Mouse (Mus musculus): ENCODE measurements around the gene Stap2. TPM values are rescaled to one million over a fixed set of nuclear protein-coding genes. Genes with fewer than 3 reads are reported as not detected.

Gene Stap2
- total RNA-seq (2023), result under 1 TPM; 0.44 to 0.50 TPM

GRCm38 (mm10) chr17:56005415-56006061 lies at the start of gene Stap2, which contains the start of gene Mpnd:
Stap2 (minus strand) TSS chr17:56005584.
Mpnd (plus strand) TSS chr17:56005711.

GRCm38 (mm10) chr17:56040030-56040856 lies 34.9 kb upstream of the Stap2 start, which contains the start of gene Chaf1a:
Chaf1a (plus strand) TSS chr17:56040439.

GRCm38 (mm10) chr17:56036176-56036900 lies 31.0 kb upstream of the Stap2 start, which contains the start of gene Sh3gl1:
Sh3gl1 (minus strand) TSS chr17:56036635.

GRCm38 (mm10) chr17:55986030-55986961 lies 19.1 kb downstream of the Stap2 start, which contains the start of gene Fsd1:
Fsd1 (plus strand) TSS chr17:55986509.

GRCm38 (mm10) chr17:55969966-55970891 lies 35.2 kb downstream of the Stap2 start, which contains the start of gene Shd:
Shd (plus strand) TSS chr17:55970467.

GRCm38 (mm10) chr17:55958918-55959728 lies 46.3 kb downstream of the Stap2 start, which contains the start of gene Yju2:
Yju2 (plus strand) TSS chr17:55959099.

GRCm38 (mm10) chr17:55952447-55953027 lies 52.8 kb downstream of the Stap2 start, which contains the start of gene Ebi3:
Ebi3 (plus strand) TSS chr17:55952640.

GRCm38 (mm10) chr17:55949400-55949799 lies 56.0 kb downstream of the Stap2 start, which contains the start of gene Zfp119b:
Zfp119b (minus strand) TSS chr17:55949500.

Other genes starting within 250 kb of the Stap2 start
- gene Zfp119a, start 126.7 kb downstream of the Stap2 start, total RNA-seq (2023), result 10 to 100 TPM; 10.6 to 15.7 TPM
- 10 to 100 TPM; 22.5 to 26.0 TPM for gene Zfp959, start 113.5 kb downstream of the Stap2 start, total RNA-seq (2023)
- 1 to 10 TPM; 5.8 to 7.4 TPM for gene Zfp119b, start 56.1 kb downstream of the Stap2 start, total RNA-seq (2023)
- gene Ebi3, start 52.9 kb downstream of the Stap2 start, total RNA-seq (2023), result 10 to 100 TPM; 14.8 to 16.0 TPM
- 10 to 100 TPM; 50.3 to 58.0 TPM for gene Yju2, start 46.5 kb downstream of the Stap2 start, total RNA-seq (2023)
- gene Shd, start 35.1 kb downstream of the Stap2 start, total RNA-seq (2023), result 1 to 10 TPM; 1.6 to 5.1 TPM
- gene Fsd1, start 19.1 kb downstream of the Stap2 start, total RNA-seq (2023), result not detected
- 10 to 100 TPM; 62.8 to 82.7 TPM for gene Mpnd, start 127 bp upstream of the Stap2 start, total RNA-seq (2023)
- gene Sh3gl1, start 31.1 kb upstream of the Stap2 start, total RNA-seq (2023), result 100 to 1,000 TPM in 1 of 2 experiments, 10 to 100 TPM in 1; 90.7 to 101 TPM
- gene Chaf1a, start 34.9 kb upstream of the Stap2 start, total RNA-seq (2023), result 1 to 10 TPM; 2.9 to 3.3 TPM
- gene Ubxn6, start 69.4 kb upstream of the Stap2 start, total RNA-seq (2023), result 10 to 100 TPM; 55.0 to 65.0 TPM
- 100 to 1,000 TPM; 121 to 127 TPM for gene Hdgfl2, start 74.0 kb upstream of the Stap2 start, total RNA-seq (2023)
- not detected for gene Plin4, start 104.2 kb upstream of the Stap2 start, total RNA-seq (2023)
- gene Plin5, start 112.0 kb upstream of the Stap2 start, total RNA-seq (2023), result not detected
- not detected for gene Lrg1, start 116.4 kb upstream of the Stap2 start, total RNA-seq (2023)
- gene Sema6b, start 134.8 kb upstream of the Stap2 start, total RNA-seq (2023), result under 1 TPM; 0.87 to 0.92 TPM
- gene Tnfaip8l1, start 156.9 kb upstream of the Stap2 start, total RNA-seq (2023), result under 1 TPM; 0.33 to 0.46 TPM
- gene Mydgf, start 178.3 kb upstream of the Stap2 start, total RNA-seq (2023), result 10 to 100 TPM; 45.9 to 46.6 TPM
- gene Dpp9, start 213.3 kb upstream of the Stap2 start, total RNA-seq (2023), result 10 to 100 TPM; 53.3 to 54.6 TPM